14 mouse cellular contexts compared by ENCODE assay signal in genomic region chr14:49560706-49561105, GRCm38 (mm10). TPM values are rescaled to one million over a fixed set of nuclear protein-coding genes. Genes with fewer than 3 reads are reported as not detected.
"Had no signal": no experiment of that assay in that cellular context is flagged by ENCODE, and none has a peak within 500 bp of the region (broad histone marks: within the 10 kb centered on the region; RNA-seq: fewer than 3 reads in every experiment).

No protein-coding gene starts in this region.

- H3K27me3 ChIP-seq: limb, embryonic 15.5 days; liver, embryonic 12.5 days; midbrain, embryonic 12.5 days had no signal

- DNase-seq: kidney, postnatal 25 days; lung, embryonic 14.5 days; lung, postnatal 14 days; right cerebral cortex, adult 18-20 months; right cerebral cortex, postnatal 25 days; thymus, postnatal 36 days had no signal

- H3K27ac ChIP-seq: limb, embryonic 15.5 days; liver, embryonic 12.5 days; midbrain, embryonic 12.5 days had no signal

- H3K4me3 ChIP-seq: limb, embryonic 15.5 days; liver, embryonic 12.5 days; midbrain, embryonic 12.5 days had no signal

- H3K4me1 ChIP-seq: limb, embryonic 15.5 days; liver, embryonic 12.5 days; midbrain, embryonic 12.5 days had no signal

RNA-seq across cellular contexts. Expression of gene Slc35f4, which starts 34.9 kb away (rescaled TPM):
- polyA plus RNA-seq: kidney, embryonic 16.5 days; limb, embryonic 11.5 days; limb, embryonic 15.5 days; liver, embryonic 16.5 days; lung, embryonic 14.5 days; small intestine, adult 2 months; thymus, postnatal 0 days had no signal
